Mouse (Mus musculus) cerebellum, adult 11-12 months (tissue): ENCODE data around the gene Pid1.
A peak's percentile ranks its signal among the peaks of the same experiment; 100 is the strongest.
"Not testable (repeated sequence)": the region's sequence is repeated elsewhere in the genome, so short reads cannot be mapped to it uniquely, and the experiment has no call there.

ENCODE experiments used
- DNase-seq: peaks from one replicate; pipeline ENCODE4 v3.0.0; 2022

The Pid1 gene

GRCm38 (mm10) chr1:84357216-84357615 is 6.8 kb downstream of the Pid1 start:
- no peak for DNase-seq

GRCm38 (mm10) chr1:84350262-84350661 is 13.7 kb downstream of the Pid1 start:
- no peak for DNase-seq

DNA sequence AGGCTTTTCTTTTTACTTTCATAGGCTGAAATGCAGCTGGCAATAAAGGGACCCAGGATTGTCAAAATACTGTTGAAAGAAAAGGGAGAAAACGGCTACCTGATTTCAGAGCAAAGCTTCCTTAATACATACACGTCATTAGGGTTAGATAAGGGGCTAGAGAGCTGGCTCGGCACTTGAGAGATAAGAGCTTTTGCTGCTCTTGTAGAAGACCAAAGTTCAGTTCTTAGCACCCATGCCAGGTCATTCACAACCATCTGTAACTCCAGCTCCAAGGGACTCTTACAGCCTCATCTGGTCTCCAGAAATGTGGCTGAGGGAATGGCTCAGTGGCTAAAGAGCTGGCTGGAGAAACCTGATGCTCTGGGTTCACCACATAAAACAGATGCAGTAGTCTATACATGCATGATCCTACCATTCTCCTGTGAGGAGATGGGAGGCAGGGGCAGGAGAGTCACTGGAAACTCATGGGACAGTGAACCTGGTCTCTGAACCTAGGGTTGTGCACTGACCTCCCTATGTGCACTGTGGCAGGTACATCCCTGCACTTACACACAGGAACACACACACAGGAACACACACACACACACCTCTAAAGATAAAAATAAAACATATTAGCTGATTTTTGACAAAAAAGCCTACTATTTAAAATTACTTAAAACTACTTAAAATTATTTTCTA is 16.0 kb downstream of the Pid1 start:
- DNase-seq: no peak

GRCm38 (mm10) chr1:84332797-84333196 is 31.2 kb downstream of the Pid1 start:
- not testable (repeated sequence) for DNase-seq

DNA sequence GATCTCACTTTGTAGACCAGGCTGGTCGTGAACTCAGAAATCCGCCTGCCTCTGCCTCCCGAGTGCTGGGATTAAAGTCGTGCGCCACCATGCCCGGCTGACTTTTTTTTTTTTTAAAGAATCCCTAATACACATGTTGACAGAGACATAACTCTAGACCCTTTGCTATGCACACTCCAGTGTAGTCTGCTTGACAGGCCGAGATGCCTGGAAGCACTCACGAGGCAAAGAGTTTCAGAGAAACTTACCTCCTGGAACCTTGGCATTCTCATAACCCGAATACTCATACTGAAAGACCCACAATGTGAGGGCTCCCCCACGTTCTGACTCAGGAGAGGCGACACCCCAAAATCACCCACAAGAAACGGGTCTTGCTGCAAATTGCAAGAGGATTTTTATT is 32.1 kb downstream of the Pid1 start:
- DNase-seq: not testable (repeated sequence)

GRCm38 (mm10) chr1:84325309-84325708 is 38.7 kb downstream of the Pid1 start:
- DNase-seq: no peak

DNA sequence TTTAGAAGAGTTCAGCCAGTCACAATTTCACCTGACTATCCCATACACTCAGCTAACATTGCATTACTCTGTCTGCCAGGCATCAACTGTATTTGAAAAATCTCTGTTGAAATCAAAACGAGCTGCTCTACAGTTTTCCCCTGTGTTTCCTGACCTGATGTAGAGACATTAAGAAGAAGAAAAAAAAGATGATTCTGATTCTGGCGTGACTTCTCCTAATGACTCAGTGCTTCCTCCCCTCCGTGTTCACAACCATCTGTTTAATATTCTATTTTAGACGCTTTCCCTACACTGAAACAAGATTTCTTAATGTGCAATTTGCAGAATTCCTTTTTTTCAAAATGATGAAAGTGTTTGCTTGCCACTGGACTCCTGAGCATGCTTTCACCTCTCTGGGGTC is 42.7 kb downstream of the Pid1 start:
- DNase-seq: no peak

DNA sequence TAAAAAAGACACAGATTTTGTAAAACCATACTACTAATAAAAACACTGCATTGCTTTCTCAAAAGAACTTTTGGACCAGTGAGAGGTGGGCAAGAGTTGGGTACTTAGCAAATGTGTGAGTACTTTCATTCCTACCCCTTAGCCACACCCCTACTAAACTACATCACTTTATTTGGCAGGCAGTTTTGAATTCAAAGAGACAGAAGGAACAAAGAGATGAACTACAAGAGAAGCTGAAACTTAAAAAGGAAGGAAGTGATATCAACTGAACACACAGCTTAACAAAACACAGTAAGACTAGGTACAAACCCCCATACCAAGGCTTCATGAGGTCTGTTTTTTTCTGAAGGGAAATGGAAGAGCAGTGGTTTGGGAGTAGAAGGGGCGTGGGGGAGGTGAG is 45.4 kb downstream of the Pid1 start:
- DNase-seq: no peak

- DNase-seq: no peak
Observed at GRCm38 (mm10) chr1:84317827-84318226, 46.2 kb downstream of the Pid1 start.

DNA sequence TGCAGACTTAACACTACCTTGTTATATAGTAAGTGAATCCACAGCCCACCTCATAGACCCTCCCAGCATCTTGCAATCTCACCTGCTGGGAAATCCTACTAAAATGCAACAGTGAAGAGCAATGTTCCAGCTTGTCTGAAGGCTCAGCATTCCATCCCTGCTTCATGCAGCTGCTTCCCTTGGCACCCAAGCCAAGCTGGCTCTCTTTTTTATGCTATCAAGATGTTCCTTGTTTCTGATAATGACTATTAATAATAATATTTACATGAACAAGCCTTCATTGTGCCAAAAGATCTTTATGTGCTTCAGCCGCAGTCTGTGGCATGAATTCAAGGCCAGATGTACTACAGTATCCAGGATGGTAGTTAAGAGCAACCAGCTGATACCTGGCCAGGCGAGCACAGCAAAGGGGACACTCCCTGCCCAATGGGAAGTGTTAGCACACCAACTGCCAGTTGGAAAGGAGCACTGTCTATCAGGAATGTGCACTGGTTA is 54.0 kb downstream of the Pid1 start:
- no peak for DNase-seq

DNA sequence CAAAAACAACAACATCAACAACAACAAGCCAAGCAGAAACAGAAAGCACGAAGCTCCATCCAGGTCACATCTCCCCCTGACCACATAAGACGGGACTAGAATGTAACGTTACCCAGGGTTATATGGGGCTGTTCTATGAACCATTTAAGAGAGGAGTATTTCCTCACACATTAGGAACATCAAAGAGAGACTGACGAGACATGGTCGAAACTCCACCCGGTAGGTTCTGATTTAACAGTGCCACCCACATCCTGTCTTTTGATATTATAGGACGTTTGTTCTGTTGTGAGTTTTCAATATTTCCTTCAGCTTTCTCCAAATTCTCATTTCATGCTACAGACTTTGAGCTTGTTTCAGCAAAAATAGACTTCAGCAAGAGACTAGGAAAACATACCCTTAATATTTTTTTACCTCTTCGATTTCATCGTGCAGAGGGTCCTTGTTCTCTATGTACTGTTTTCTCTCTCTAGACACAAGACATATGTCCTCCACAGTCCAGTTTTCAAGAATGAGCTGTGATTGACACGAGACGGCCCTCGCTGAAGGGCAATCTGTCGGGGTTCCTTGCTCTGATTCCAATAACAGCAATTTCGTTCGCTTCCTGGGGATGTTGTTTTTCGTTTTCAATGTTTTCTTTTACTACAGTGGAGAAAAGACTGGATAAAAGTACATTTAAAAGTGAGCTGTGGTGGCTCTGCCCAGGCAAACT is 58.1 kb downstream of the Pid1 start:
- DNase-seq: no peak

GRCm38 (mm10) chr1:84302788-84303187 is 61.2 kb downstream of the Pid1 start:
- DNase-seq: no peak

GRCm38 (mm10) chr1:84299719-84300118 is 64.3 kb downstream of the Pid1 start:
- no peak for DNase-seq

- peak; percentile 58 for DNase-seq
Observed at GRCm38 (mm10) chr1:84286682-84287111, 77.3 kb downstream of the Pid1 start.

GRCm38 (mm10) chr1:84285620-84286019 is 78.4 kb downstream of the Pid1 start:
- DNase-seq: no peak

DNA sequence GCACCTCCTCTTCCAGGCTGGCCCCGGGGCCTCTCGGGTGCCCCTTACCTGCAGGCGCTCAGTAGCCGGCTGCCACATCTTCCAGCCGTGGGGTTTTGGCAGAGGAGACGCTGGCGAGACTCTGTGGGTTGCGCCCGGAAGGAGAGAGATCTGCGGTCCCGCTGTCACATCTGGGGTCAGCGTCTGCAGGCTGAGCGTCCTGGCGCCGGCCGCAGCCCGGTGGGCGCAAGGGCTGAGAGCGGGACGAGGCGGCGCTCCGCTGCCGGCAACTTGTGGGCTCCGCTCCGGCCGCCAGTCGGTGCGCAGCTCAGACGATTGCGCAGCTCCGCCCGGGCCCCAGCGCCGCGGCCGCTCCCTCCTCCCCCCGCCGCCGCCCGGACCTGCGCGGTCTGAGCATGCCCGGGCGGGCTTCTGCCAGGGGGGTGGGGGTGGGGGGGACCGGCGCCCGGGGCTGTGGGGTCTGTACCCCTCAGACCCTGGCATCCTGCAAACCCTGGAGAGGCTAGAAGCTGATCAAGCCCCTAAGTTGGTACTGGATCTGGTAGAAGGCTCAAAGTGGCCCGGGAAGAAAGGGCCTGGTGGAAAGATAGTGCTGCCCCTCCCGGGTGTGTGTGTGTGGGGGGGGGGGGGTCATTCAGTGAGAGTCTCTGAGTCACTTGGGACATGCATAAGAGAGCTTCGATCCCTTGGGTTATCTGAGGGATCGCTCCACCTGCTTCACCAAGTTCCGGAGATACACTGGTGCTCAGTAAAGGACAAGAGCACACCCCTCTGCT is 79.5 kb downstream of the Pid1 start:
- peak; percentile 68 for DNase-seq

DNA sequence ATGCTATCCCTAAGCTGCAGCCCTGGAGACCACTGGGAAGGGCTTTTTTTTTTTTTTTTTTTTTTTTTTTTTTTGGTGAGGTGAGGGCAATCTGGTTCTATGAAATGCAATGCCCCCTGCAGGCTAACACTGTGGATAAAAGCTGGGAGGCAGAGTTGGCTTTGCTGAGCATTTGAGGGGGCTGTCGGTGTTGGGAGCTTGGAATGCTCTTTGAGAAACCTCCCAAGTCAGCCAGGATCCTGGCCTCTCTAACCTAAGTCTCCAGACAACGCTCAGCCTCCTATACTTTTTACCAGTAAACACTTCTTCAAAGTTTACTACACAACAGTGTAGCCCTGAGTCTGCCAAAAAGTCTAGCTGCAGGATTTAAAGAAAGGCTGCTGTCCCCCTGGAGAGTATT is 80.9 kb downstream of the Pid1 start:
- DNase-seq: peak; percentile 18

GRCm38 (mm10) chr1:84280171-84280570 is 83.8 kb downstream of the Pid1 start:
- no peak for DNase-seq

DNA sequence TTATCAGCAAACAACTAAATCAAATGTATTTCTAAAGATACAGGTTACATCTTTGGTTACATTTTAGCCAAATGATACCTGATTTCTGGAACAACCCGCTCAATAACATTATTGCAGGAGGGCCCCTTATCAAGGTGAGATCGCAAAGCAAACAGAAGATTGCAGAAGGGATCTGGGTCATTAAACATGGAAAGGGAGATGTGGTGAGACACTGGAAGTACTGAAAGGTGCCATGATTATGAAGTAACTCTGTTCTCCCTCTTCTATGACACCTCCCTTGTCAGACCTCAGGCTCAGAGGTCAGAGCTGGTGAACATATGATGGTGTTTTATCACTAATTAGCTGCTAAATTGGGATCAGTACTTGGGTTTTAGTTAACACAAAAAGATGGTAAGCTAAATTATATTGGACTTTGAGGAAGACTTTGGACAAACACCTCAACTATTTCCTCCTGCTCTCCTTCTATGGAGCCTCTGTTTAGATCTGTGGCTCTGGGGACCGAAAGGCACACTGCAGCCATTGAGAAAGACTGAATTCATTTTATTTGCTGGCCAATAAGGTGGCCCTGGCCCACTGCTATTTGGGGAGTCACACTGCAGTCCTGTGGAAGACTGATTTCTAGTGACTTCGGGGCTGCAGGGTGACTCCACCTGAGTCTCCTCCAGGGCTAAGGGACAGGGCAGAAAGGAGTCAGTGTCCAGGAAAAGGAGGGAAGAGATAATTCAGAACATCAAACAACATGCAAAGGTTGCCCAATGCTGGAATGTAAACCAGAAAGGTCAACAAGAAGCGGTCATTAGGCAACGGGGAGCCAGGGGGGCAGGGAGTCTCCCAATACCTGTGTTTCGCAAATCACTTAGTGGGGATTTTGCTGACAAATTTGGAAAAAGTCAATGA is 85.4 kb downstream of the Pid1 start:
- no peak for DNase-seq

DNA sequence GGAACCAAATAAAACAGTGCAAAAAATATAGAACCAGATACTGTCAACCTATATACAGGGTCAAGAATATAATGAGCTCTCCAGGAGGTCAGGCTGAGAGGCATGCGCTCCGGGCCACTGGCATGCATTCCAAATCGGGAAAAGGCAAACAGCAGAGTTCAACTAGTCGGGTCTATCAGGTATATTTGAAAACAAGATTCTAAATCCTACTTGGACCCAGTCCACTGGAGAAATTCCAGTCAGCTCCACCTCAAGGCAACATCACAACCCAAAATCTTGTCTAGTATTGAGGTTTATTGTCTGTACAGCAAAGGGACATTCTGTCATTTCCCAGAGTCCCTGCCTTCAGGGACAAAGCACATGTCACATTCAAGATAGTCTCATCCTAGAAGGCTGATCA is 91.0 kb downstream of the Pid1 start:
- DNase-seq: no peak

DNA sequence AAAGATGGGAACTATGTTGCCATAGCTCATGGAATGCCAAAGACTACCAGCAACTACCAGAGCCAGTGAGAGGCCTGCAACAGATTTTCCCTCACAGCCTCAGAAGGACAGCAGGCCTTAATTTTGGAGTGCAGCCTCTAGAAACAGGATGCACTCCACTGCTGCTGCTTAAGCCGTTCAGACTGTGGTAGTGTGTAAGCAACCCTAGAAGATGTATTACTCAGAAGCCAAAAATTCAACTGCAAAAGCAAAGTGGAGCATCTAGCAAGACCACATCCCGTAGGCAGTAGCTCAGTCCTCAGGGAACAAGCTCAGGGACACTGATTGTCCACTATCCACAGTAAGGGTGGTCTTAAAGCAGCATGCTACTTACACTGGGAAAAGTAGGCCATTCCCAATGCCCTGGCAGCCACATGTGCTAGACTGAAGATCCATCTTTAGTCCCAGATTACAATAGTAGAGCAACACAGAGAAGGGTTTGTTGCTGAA is 92.2 kb downstream of the Pid1 start:
- no peak for DNase-seq

- no peak for DNase-seq
Observed at GRCm38 (mm10) chr1:84257656-84258055, 106.3 kb downstream of the Pid1 start.
